Mouse (Mus musculus): ENCODE data around the gene Gm11758.
"Not testable (repeated sequence)": the region's sequence is repeated elsewhere in the genome, so short reads cannot be mapped to it uniquely, and the experiment has no call there.

The Gm11758 gene

GRCm38 (mm10) chr4:73876166-73876565, at the start of gene Gm11758:
Gm11758 (minus strand) TSS chr4:73876266.
- not testable (repeated sequence) for DNase-seq

GRCm38 (mm10) chr4:73920660-73921059, 44.6 kb upstream of the Gm11758 start, which contains the start of gene Gm11756:
Gm11756 (minus strand) TSS chr4:73920760.
- DNase-seq = not testable (repeated sequence)

- DNase-seq = not testable (repeated sequence)
These were observed 29.8 kb upstream of the Gm11758 start, which contains the start of gene Gm13871 for GRCm38 (mm10) chr4:73905853-73906252. Gm13871 (minus strand) TSS chr4:73905953.

- not testable (repeated sequence) for DNase-seq
These were observed 14.9 kb upstream of the Gm11758 start, which contains the start of gene Gm11757 for GRCm38 (mm10) chr4:73891012-73891411. Gm11757 (minus strand) TSS chr4:73891112.

- no peak for DNase-seq
These were observed 49.5 kb downstream of the Gm11758 start for GRCm38 (mm10) chr4:73826587-73826986.

Measured in cerebellum, adult 8-10 months (tissue).